Mouse (Mus musculus) layer of hippocampus, postnatal 10 days (tissue): Measurements from ENCODE around the gene Bpnt1. TPM values are rescaled to one million over a fixed set of nuclear protein-coding genes. Genes with fewer than 3 reads are reported as not detected.

ENCODE experiments used
- DNase-seq, 2 experiments: peaks; one replicate each; pipeline ENCODE4 v3.0.0; 2021; ENCODE audit warnings: low spot score in 2 of 2
- microRNA-seq, 2 experiments: library from miRNA; unstranded; fragments of <30 nt; microRNA quantifications; one replicate each; pipeline ENCODE4 v1.2.0; 2021
- total RNA-seq, 2 experiments: library from RNA; stranded (reverse); gene quantifications; 2 replicates each; pipeline ENCODE4 v1.2.3; 2021

Bpnt1 gene
- total RNA-seq, 2 experiments from 2014 or later: 65.9 to 70.0 TPM

- no peak for DNase-seq
Measured at GRCm38 (mm10) chr1:185377429-185377828, 45.5 kb downstream of the Bpnt1 start.

- DNase-seq: no peak
Measured at GRCm38 (mm10) chr1:185401615-185402014, 69.7 kb downstream of the Bpnt1 start.

- peak; percentile 30 to 39 for DNase-seq
Measured at GRCm38 (mm10) chr1:185404021-185404420, 72.1 kb downstream of the Bpnt1 start.

DNA sequence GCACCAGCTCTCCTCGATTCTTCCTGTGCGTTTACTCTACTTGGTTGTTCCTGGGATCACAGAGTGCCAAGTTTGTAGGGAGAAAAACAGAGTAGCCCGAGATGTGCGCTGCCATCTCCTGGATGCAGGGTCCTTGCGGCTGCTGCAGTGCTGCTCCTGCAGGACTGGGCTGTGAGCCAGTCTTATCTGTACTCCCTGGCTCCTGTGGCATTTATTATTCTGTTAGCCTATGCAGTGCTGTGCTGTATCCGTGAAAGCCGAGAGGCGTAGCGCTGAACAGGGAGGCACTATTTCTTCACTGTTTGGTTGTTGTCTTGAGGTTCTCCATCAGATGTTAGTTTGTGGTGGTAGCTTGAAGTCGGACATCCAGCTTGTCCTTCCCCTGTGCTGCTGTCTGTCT is 74.0 kb downstream of the Bpnt1 start:
- DNase-seq: no peak

Small RNA genes within 50 kb of the gene (microRNA-seq; reads per million reads assigned to microRNA genes)
- gene Mir194-1 (0.45 to 0.98 reads per million in 2 experiments), gene Mir215 (0.39 to 1.6 reads per million in 2 experiments)

Other genes starting within 250 kb of the Bpnt1 start
- gene Rab3gap2, start 128.0 kb upstream of the Bpnt1 start, total RNA-seq: 10 to 100 TPM; 54.6 to 58.5 TPM
- gene Iars2, start 2.8 kb upstream of the Bpnt1 start, total RNA-seq: 10 to 100 TPM; 30.2 to 35.5 TPM
- gene Eprs, start 30.9 kb downstream of the Bpnt1 start, total RNA-seq: 10 to 100 TPM; 90.9 to 96.5 TPM
- gene Slc30a10, start 122.7 kb downstream of the Bpnt1 start, total RNA-seq: 10 to 100 TPM; 16.7 to 19.0 TPM